Mouse (Mus musculus): ENCODE results near the gene Fundc2.

Gene Fundc2

DNA sequence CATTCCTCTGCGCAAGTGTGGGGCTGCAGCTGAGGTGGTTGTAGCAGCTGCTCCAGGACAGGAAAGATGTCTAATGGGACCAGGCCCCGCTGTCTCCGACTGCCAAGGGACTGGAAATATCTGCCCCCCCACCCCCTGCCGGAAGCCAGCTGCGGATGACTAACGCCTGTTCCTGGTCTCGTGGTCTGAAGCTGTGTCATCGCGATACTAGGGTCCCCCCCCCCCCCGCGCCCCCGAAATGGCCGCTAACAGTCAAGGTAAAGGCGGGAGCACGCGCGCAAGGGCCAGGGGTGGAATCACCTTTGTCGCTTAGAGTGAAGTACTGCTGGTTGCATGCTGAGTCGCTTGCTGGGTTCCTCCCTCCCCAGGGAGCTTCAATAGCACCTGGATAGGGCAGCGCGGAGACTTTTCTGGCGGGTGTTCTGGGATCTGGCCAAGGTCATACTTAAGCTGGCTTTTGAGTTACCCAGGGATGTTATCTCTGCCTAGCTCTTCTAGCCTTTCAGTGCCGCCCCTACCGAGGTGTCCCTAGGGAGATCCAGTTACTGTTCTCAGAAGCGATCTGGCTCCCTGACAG lies at the start of gene Fundc2, which contains the start of gene F8:
Gene Fundc2 (plus strand): TSS at position 205 of the 577 bp plus-strand sequence.
Gene F8 (minus strand): TSS at position 421 of the 577 bp plus-strand sequence.
- in situ Hi-C loops (cut with MboI; ENCODE audit: low pct_unique_long_range_greater_than_20kb in 1 of 2, low sequenced_read_pairs in 2 of 2, unreplicated experiment in 1 of 2), result no loop called here

DNA sequence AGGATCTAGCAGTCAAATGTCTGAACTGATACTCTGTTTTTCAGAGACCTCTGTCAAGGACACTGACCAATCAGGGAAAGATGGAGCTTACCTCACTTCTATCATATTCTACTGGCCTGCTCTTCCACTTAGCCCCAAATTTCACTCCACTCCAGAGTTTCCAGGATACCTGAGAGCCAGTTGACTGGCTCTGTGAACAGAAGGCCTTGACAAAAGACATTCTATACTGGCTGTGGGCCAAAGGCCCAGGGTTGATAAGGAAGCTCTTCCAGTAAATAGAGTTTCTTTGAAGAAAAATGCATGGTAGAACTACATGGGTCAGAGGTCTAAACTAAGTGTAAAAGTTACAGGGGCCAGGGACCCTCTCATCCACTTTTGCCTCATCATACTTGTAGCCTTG lies 12.0 kb upstream of the Fundc2 start:
- in situ Hi-C loops (cut with MboI; ENCODE audit: low pct_unique_long_range_greater_than_20kb in 1 of 2, low sequenced_read_pairs in 2 of 2, unreplicated experiment in 1 of 2), result no loop called here

DNA sequence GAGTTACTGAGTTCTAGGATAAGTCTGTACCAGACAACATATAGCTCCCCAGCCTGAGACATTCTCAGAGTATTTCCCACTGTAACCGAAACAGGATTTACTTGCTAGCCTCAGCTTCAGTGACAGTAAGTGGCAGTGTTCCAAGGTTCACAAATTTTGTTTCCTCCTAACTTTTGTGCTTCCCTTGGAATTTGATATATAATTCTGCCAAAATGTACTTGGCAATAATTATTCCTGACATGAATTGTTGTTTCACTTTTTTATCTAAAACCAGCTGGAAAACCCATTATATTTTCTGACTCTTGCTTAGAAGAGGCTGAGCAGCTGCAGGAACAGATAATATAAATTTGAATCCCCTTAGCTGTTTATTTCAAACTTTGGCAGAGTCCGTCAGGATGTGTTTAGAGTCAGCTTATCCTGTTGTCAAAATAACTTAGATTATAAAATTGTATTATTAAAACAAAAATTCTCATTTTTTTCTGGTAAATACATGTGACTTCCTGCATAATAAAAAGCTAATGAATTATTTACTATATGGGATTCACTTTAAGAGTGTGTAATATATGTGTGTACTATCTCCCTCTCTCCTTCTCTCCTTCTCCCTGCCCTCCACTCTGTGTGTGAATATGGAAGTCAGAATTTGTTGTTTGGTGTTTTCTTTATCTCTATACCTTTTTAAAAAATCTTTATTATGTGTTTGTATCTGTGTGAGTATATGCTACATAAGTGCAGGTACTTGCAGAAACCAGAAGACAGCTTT lies 9.4 kb upstream of the Fundc2 start:
- in situ Hi-C loops (cut with MboI; ENCODE audit: low pct_unique_long_range_greater_than_20kb in 1 of 2, low sequenced_read_pairs in 2 of 2, unreplicated experiment in 1 of 2), result no loop called here

DNA sequence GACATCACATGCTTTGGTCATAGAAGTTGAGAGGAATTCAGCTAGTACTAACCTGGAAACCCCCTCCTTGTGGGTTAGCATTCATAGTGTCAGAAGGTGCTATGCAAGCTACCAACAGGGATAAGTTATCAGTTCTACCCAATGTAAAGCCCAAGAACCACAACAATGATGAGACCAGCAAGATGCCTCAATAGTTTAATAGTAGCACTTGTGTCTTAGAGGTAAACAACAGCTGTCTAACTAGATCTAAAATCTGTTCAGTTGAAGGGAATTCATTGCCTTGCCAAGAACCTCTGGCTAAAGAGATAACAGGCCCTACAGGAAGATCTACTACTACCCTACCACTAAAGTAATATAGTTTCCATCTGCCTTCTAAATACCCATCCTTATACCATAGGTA lies 5.4 kb upstream of the Fundc2 start:
- in situ Hi-C loops (cut with MboI; ENCODE audit: low pct_unique_long_range_greater_than_20kb in 1 of 2, low sequenced_read_pairs in 2 of 2, unreplicated experiment in 1 of 2), result no loop called here

DNA sequence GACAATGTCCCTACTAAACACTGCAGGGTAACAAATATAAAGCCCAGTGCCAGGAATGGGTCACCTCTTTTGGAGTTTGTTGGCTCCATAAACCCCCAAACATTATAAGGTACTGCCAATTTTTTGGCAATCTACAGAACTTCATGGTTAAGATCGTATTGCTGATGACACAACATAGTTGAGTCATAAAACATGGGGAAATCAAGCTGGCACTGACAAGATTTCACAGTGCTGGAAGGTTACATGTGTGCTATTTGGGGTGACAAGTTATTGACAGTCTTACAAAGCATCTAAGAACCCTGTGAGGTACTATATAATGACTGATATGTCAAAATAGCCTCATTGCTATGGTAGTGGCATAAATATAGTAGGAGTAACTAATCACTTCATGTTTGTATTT lies 1.0 kb upstream of the Fundc2 start:
- in situ Hi-C loops (cut with MboI; ENCODE audit: low pct_unique_long_range_greater_than_20kb in 1 of 2, low sequenced_read_pairs in 2 of 2, unreplicated experiment in 1 of 2), result no loop called here

DNA sequence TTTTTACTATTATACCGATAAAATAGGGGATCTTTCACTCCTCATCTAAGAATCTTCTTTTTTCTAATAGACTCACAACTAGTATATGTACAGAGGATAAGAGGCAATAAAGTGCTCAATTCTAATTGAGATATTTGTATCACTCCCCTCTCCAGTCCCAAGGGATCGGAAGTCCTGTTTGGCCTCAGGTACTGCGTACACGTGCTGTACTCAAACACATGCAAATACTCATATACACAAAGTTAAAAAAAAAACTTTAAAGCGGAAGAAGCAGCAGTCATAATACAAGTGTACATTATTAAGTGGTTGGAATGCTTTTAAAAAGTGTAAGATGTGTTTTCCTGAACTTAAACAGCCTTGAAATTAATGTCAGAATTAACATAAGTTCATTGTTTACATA lies 500 bp upstream of the Fundc2 start:
- in situ Hi-C loops (cut with MboI; ENCODE audit: low pct_unique_long_range_greater_than_20kb in 1 of 2, low sequenced_read_pairs in 2 of 2, unreplicated experiment in 1 of 2), result no loop called here

DNA sequence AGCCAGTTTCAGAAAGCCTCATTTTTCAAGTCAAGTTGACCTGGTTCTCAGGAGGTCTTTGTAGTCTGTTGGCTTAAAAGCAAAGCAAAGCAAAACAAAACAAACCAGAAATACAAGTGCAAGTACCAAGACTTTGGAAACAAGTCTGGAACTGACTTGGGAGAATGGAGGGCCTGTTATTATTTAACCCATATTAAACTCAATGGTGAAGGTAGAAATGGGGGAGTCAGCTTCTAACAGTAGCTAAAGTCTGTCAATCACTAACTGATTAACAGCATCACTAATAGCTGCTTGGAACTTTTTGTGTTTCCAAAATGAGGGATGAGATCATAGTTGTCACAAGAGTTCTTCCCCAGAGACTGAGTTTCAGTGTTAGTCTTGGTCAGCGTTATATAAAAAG lies 17.3 kb downstream of the Fundc2 start:
- in situ Hi-C loops (cut with MboI; ENCODE audit: low pct_unique_long_range_greater_than_20kb in 1 of 2, low sequenced_read_pairs in 2 of 2, unreplicated experiment in 1 of 2), result no loop called here

DNA sequence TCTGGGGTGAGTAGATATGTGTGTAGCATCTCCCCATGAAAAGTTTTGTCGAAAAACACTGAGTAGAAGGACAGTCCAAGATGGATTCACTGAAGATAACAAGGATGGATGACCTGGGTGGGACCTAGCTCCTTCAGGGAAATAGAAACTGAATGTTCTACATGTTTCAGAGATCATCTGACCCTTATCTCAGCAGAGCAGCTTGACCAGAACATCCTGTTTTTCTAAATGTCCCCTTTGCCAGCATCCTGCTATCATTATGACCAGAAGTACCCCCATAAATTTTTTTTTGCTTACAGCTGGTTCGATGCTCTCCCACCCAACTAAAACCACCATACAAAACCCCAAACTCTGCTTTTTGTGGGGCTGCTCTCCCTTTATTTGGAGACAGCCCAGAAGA lies 20.5 kb downstream of the Fundc2 start:
- in situ Hi-C loops (cut with MboI; ENCODE audit: low pct_unique_long_range_greater_than_20kb in 1 of 2, low sequenced_read_pairs in 2 of 2, unreplicated experiment in 1 of 2), result no loop called here

DNA sequence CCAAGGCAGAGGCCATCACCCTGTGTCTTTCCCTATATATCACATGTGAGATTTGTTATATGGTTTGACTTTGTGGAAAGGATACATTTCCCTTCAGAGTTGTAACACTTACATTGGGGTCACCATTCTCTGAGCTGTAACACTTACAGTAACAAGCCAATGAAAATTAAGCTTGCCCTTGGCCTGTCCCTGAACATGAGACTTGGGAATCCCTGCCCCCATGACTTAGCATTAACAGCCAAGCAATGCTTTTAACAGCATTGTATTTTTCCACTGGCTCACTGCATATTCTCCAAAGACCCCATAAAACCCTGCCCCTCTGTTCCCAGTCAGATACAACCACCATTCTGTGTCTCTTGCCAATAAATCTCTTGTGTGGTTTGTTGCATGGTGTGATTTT lies 21.2 kb downstream of the Fundc2 start:
- in situ Hi-C loops (cut with MboI; ENCODE audit: low pct_unique_long_range_greater_than_20kb in 1 of 2, low sequenced_read_pairs in 2 of 2, unreplicated experiment in 1 of 2), result no loop called here

DNA sequence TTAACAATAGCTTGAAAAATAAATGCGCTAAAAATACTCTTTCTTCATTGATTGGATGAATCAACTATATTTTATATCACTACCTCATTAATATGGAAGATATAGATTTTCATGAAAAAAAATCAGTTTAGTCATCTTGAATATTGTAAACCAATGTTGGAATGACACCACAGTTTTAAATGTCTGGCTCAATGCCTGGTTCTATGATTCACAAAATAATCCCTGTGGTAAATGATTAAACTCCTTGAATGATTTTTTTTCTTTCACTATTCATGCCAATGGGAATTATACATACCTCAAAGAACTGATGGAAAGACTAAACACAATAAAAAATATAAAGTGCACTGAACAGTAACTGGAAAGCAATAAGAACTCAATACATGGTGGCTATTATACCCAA lies 27.5 kb downstream of the Fundc2 start:
- in situ Hi-C loops (cut with MboI; ENCODE audit: low pct_unique_long_range_greater_than_20kb in 1 of 2, low sequenced_read_pairs in 2 of 2, unreplicated experiment in 1 of 2), result no loop called here

DNA sequence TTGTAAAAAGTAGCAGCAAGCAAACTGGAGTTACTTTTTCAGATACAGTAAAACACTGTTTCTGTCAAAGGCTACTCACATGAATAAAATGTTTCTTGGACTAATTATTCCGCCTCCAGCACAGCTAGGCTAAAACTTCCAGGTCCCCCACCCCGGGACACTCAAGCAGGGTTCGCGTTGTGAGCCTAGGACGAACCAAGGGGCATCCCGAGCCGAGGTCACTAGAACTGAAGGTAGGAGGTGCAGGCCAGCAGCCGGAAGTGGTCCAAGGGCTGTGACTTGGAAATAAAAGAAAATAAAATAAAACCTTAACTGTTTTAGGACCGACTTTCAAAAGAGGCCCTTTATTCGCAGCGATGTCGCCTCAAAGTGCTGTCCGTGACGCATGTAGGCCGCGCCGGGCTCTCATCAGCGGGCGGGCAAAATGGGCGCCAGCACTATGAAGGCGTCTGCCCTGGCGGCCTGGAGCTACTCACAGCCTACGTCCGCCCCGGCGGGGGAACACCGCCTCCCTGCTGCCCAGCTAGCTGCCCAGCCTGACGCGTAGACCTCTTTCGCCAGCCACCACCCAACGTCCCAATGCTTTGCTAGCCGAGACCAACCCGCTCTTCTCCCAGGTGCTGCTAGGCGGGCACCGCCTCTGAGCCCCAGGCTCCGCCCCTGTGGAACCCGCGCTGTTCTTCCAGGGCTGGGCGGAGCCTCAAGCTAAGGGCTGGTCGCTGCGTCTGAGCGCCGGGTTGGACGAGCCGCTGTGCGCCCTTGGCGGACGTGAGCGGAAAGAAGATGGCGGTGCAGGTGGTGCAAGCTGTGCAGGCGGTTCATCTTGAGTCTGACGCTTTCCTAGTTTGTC lies 34.0 kb downstream of the Fundc2 start, which contains the start of the genes Cmc4, Mtcp1 and Brcc3:
Gene Cmc4 (minus strand): TSS at position 649 of the 850 bp plus-strand sequence.
Gene Mtcp1 (minus strand): TSS at position 653 of the 850 bp plus-strand sequence.
Gene Brcc3 (plus strand): TSS at position 693 of the 850 bp plus-strand sequence.
- in situ Hi-C loops (cut with MboI; ENCODE audit: low pct_unique_long_range_greater_than_20kb in 1 of 2, low sequenced_read_pairs in 2 of 2, unreplicated experiment in 1 of 2), result no loop called here

Data from mouse embryonic stem cell (cell line).